Mouse (Mus musculus) frontal cortex, postnatal 25 days (tissue): ENCODE measurements around the gene Gpatch11.

ENCODE experiments used
- DNase-seq, 2 experiments: peaks; one replicate each; pipeline ENCODE4 v3.0.0; 2022; ENCODE audit warnings: low spot score in 2 of 2

The Gpatch11 gene

GRCm38 (mm10) chr17:78894991-78895390 lies 59.6 kb downstream of the Gpatch11 start:
- DNase-seq = no peak

- no peak for DNase-seq
Measured at GRCm38 (mm10) chr17:78895394-78895793, 60.0 kb downstream of the Gpatch11 start.
